Mouse (Mus musculus) Patski (cell line): ENCODE measurements around the gene Grin3b. TPM values are rescaled to one million over a fixed set of nuclear protein-coding genes. Genes with fewer than 3 reads are reported as not detected.

Source experiments
- ATAC-seq: fragments of 100-300 bp; one replicate; pipeline ENCODE4 v1.8.0; 2021
- CTCF ChIA-PET: fragments of 350-600 bp; sonication (Branson Sonifier 250); formaldehyde crosslinking; loops from one replicate; lab custom pipeline; 2022; ENCODE audit warnings: inconsistent platforms; lab: Charles Lee
- POLR2A ChIA-PET: fragments of 350-600 bp; sonication (Branson Sonifier 250); formaldehyde crosslinking; loops from one replicate; lab custom pipeline; 2022; ENCODE audit warnings: antibody characterized with exemption, inconsistent platforms; lab: Charles Lee
- DNase-seq: peaks from one replicate; pipeline ENCODE4 v3.0.0-alpha.2; 2011; ENCODE audit warnings: low read depth, low spot score
- H3K27me3 ChIP-seq: fragments of 371-371 bp; one replicate; pipeline ENCODE4 v1.5.1; 2021
- CTCF ChIP-seq: fragments of 100-300 bp; IDR thresholded peaks from one replicate; pipeline ENCODE4 v1.5.1; 2021
- in situ Hi-C: fragments of 300-500 bp; cut with MboI; formaldehyde crosslinking; loops from 3 replicates; pipeline ENCODE4 v1.11.1; 2018; ENCODE audit warnings: low pct_unique_long_range_greater_than_20kb, mixed read lengths
- polyA plus RNA-seq: library from polyadenylated mRNA; unstranded; gene quantifications from one replicate; pipeline ENCODE4 v1.2.3, GENCODE M21; 2021

The Grin3b gene
- polyA plus RNA-seq, 1 experiment from 2014 or later, result 0.54 TPM

DNA sequence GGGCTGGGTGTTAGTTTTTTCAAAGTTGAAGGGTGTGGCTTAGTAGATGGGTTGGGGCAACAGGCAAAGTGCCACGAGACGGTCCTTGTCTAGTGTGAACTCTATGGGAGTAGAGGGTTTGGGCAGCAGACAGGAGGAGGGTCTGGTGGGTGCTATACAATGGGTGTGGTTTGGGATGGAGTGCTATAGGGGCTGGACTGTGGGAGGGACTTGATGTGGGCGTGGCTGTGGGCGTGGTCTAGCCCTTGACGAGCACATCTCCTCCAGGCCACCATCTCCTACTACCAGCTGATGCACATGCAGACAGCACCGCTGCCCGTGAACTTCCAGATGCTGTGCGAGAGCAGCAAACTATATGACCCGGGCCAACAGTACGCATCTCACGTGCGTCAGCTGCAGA lies 55.4 kb downstream of the Grin3b start:
- ATAC-seq (no peak), DNase-seq (no peak)

More for the DNA sequence above, 55.4 kb downstream of the Grin3b start:
- no peaks in the 10 kb centered on the region for H3K27me3 ChIP-seq
- in situ Hi-C loops, result no loop called here
- no peak for TF ChIP-seq CTCF
- ChIA-PET CTCF (interaction anchor here (1.0 kb wide), 1 partner anchor 8 kb away, joined by 4 read pairs; no protein-coding TSS in a partner anchor), POLR2A (interaction anchor here (0.6 kb wide), 1 partner anchor 22 kb away, joined by 3 read pairs; no protein-coding TSS in a partner anchor)

Other genes with a start within 250 kb of the Grin3b start
- gene Polrmt, start 224.1 kb upstream of the Grin3b start, polyA plus RNA-seq, result 44.6 TPM
- gene Fgf22, start 215.6 kb upstream of the Grin3b start, polyA plus RNA-seq, result 0.63 TPM
- 58.5 TPM for gene Rnf126, start 203.8 kb upstream of the Grin3b start, polyA plus RNA-seq
- gene Fstl3, start 193.4 kb upstream of the Grin3b start, polyA plus RNA-seq, result 2.3 TPM
- not detected for gene Prss57, start 179.8 kb upstream of the Grin3b start, polyA plus RNA-seq
- 141 TPM for gene Palm, start 177.1 kb upstream of the Grin3b start, polyA plus RNA-seq
- gene Misp, start 149.7 kb upstream of the Grin3b start, polyA plus RNA-seq, result 0.17 TPM
- gene Ptbp1, start 116.3 kb upstream of the Grin3b start, polyA plus RNA-seq, result 349 TPM
- 7.5 TPM for gene Prtn3, start 96.2 kb upstream of the Grin3b start, polyA plus RNA-seq
- gene Plppr3, start 96.1 kb upstream of the Grin3b start, polyA plus RNA-seq, result 34.6 TPM
- not detected for gene Elane, start 84.5 kb upstream of the Grin3b start, polyA plus RNA-seq
- gene Cfd, start 79.9 kb upstream of the Grin3b start, polyA plus RNA-seq, result not detected
- 27.1 TPM for gene Med16, start 61.8 kb upstream of the Grin3b start, polyA plus RNA-seq
- gene Gm26602, start 59.9 kb upstream of the Grin3b start, polyA plus RNA-seq, result not detected
- gene Kiss1r, start 53.7 kb upstream of the Grin3b start, polyA plus RNA-seq, result 2.1 TPM
- 101 TPM for gene R3hdm4, start 49.5 kb upstream of the Grin3b start, polyA plus RNA-seq
- 5.9 TPM for gene Arid3a, start 43.7 kb upstream of the Grin3b start, polyA plus RNA-seq
- gene Wdr18, start 10.6 kb upstream of the Grin3b start, polyA plus RNA-seq, result 45.4 TPM
- gene Tmem259, start 13.6 kb downstream of the Grin3b start, polyA plus RNA-seq, result 145 TPM
- 393 TPM for gene Cnn2, start 17.9 kb downstream of the Grin3b start, polyA plus RNA-seq
- gene Abca7, start 25.8 kb downstream of the Grin3b start, polyA plus RNA-seq, result 19.9 TPM
- 0.85 TPM for gene Arhgap45, start 45.9 kb downstream of the Grin3b start, polyA plus RNA-seq
- gene Polr2e, start 69.1 kb downstream of the Grin3b start, polyA plus RNA-seq, result 146 TPM
- gene Gpx4, start 76.5 kb downstream of the Grin3b start, polyA plus RNA-seq, result 916 TPM
- 181 TPM for gene Sbno2, start 134.9 kb downstream of the Grin3b start, polyA plus RNA-seq
- gene Stk11, start 145.1 kb downstream of the Grin3b start, polyA plus RNA-seq, result 140 TPM
- gene Atp5d, start 167.9 kb downstream of the Grin3b start, polyA plus RNA-seq, result 475 TPM
- 30.0 TPM for gene Cbarp, start 170.1 kb downstream of the Grin3b start, polyA plus RNA-seq
- gene Midn, start 177.6 kb downstream of the Grin3b start, polyA plus RNA-seq, result 116 TPM
- gene Cirbp, start 195.3 kb downstream of the Grin3b start, polyA plus RNA-seq, result 62.1 TPM
- 7.9 TPM for gene 1600002K03Rik, start 202.2 kb downstream of the Grin3b start, polyA plus RNA-seq
- gene Efna2, start 208.8 kb downstream of the Grin3b start, polyA plus RNA-seq, result 1.1 TPM